Mouse (Mus musculus) forebrain, embryonic 10.5 days (tissue): ENCODE measurements at regions not wholly inside any gene's neighbourhood (a gene's known extent, or its start where the extent isn't known, plus 50 kb on each side); places are given as distances from the start of the nearest gene placed in this dataset.

Source experiments
- DNase-seq: peaks from one replicate; pipeline ENCODE4 v3.0.0-alpha.2; 2017; ENCODE audit warnings: low spot score; ENCODE audit errors: extremely low spot score
- H3K27ac ChIP-seq: fragments of 300-500 bp; sonication (generic); 2 replicates; pipeline ENCODE4 v1.5.1; 2016; ENCODE audit warnings: mild to moderate bottlenecking
- H3K27me3 ChIP-seq: fragments of 300-500 bp; sonication (generic); 2 replicates; pipeline ENCODE4 v1.6.1; 2016; ENCODE audit warnings: mild to moderate bottlenecking; ENCODE audit not compliant: poor library complexity, severe bottlenecking
- H3K36me3 ChIP-seq: fragments of 300-500 bp; sonication (generic); replicated peaks from 2 replicates; pipeline ENCODE4 v1.6.1; 2016; ENCODE audit warnings: mild to moderate bottlenecking, moderate library complexity
- H3K4me1 ChIP-seq: fragments of 300-500 bp; sonication (generic); 2 replicates; pipeline ENCODE4 v1.6.1; 2016
- H3K4me3 ChIP-seq: fragments of 300-500 bp; sonication (generic); 2 replicates; pipeline ENCODE4 v1.5.1; 2016; ENCODE audit warnings: mild to moderate bottlenecking, moderate library complexity
- H3K9me3 ChIP-seq: fragments of 300-500 bp; sonication (generic); 2 replicates; pipeline ENCODE4 v1.6.1; 2016; ENCODE audit warnings: mild to moderate bottlenecking, moderate library complexity
- WGBS: fragments of 180-500 bp; shearing (Covaris S2); methylation state at CpG from one replicate; pipeline ENCODE4 v1.1.7; 2016; 5-methylcytosine and 5-hydroxymethylcytosine counted together

DNA sequence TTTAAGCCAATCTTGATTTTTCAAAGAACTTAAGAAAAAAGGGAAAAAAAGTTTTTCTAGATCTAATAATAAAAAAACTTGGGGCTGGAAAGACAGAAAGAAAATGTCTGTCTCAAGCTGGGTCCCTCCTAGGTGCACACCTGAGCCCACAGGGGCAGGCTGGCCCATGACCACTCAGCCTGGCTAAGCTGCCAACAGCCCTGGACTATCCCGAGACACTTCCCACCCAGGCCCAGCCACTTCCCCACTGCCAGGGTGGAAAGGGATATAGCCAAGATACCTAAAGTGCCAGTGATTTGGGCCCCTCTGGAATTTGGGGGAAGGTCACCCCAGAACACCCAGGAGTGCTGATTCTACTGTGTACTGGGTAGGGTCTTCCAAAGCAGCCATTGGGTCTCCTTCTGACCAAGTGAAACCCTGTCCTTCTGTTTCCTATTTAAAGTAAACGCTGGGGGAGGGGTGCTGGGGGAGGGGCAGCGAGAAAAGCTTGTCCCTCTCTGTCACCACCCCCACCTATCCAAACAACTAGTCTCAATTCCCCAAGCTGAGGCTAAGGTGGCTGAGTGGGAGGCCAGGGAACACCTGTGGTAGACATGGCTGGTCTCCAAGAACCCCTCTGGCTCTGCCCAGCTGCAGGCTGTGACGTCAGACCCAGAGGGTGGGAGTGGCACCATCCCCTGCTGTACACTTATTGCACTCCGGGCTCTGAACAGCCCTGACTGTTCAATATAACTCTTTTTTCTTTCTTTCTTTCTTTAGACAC, 62.6 kb downstream of the Mcfd2 start:
- Histone ChIP-seq H3K27ac (peak overlapping the region; percentile 21), H3K4me1 (peaks cover 28% of the 10 kb centered on the region), H3K36me3 (no peaks in the 10 kb centered on the region), H3K4me3 (no peak overlapping the region), H3K9me3 (no peaks in the 10 kb centered on the region), H3K27me3 (no peaks in the 10 kb centered on the region)
- peak; percentile 17 for DNase-seq
- WGBS: 47% methylated on average over 5 of the region's 5 CpGs

DNA sequence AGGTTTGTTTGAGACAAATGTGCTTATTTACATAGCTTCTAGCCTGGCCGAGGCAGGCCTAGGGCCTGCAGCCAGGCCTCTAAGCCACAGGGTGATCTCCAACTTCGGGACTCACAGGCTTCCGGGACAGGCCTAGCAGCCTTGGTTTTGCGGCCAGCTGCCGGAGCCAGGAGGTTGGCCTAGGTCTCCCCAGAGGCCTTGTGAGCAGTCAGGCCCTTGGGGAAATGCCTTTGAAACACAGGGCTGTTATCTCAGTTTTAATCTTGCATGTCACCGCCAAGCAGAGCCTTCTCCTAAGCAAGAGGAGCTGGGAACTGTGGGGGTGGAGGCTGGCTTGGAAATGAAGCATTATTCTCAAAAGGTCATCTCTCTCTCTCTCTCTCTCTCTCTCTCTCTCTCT, 63.2 kb downstream of the Mcfd2 start:
- H3K36me3 ChIP-seq: no peaks in the 10 kb centered on the region
- DNase-seq: no peak
- H3K4me1 ChIP-seq: peaks cover 28% of the 10 kb centered on the region
- H3K27me3 ChIP-seq: no peaks in the 10 kb centered on the region
- WGBS: 51% methylated on average over 6 of the region's 6 CpGs
- peak overlapping the region; percentile 72 for H3K27ac ChIP-seq
- H3K9me3 ChIP-seq: no peaks in the 10 kb centered on the region
- no peak overlapping the region for H3K4me3 ChIP-seq

DNA sequence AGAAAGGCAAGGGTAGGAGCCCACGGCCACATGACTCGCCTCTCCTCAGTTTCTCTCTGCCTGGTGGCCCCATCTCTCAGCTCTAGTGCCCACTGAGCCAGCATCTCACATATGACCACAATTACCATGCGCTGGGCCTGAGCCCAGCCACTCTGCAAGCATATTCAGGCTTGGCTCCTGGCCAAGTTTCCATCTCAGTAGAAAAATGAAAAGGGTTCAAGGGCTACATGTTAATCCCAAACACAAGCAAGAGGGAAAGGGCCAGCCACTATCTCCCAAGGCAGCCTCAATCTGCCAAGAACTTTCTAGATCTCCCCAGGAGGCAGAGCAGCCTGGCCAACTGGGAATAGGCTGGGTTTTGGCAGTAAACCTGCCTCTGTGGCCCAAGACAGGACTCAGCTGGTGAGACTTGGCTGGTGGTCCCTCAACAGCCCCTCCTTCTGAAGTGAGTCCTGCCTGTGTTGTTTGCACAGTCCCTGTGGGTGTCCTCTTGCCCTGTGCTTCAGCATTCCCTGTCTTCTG, 65.0 kb downstream of the Mcfd2 start:
- no peak for DNase-seq
- 90% methylated on average over 3 of the region's 3 CpGs for WGBS
- Histone ChIP-seq H3K36me3 (no peaks in the 10 kb centered on the region), H3K9me3 (no peaks in the 10 kb centered on the region), H3K27me3 (no peaks in the 10 kb centered on the region), H3K4me3 (no peak overlapping the region), H3K27ac (peak overlapping the region; percentile 33; the same call in 1 of the 2 replicates), H3K4me1 (peaks cover 25% of the 10 kb centered on the region)

DNA sequence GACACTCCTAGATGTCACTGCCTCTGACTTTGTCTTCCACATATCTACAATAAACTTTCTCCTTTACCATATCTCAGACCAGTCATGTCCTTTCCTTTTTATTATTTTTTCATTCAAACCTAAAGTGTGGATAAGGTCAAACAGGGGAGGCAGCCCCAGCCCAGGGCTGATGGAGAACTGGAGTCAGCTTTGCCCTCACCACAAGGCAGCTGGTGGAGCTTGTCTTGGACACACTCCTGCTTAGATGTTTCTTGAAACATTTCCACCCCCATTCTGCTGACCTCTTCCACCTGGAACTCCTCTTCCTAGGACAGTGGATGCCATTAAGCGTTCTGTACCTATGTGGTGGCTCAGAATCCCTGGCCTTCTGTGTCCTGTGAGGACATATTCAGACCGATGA, 65.6 kb downstream of the Mcfd2 start:
- 96% methylated on average over 2 of the region's 2 CpGs for WGBS

DNA sequence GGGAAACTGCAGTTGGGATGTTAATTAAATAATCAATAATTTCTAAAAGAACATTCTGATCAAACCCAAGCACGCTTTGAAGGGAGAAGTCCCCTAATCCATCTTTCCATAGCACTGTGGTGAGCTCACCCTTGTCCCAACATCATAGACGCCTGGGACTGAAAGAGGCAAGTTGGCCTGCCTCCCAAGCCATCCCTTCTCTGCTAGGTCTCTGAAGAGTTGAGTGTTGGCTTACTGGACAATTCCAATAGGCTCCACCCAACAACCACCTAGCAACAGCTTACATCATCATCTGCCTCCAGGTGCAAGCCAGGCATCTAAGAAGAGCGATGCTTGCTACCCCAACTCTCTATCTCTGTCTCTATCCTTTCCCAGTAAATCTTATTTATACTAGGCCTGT, 66.6 kb downstream of the Mcfd2 start:
- WGBS: 96% methylated on average over 3 of the region's 3 CpGs
- H3K4me3 ChIP-seq: no peak overlapping the region
- H3K27ac ChIP-seq: no peak overlapping the region
- H3K36me3 ChIP-seq: no peaks in the 10 kb centered on the region
- peaks cover 28% of the 10 kb centered on the region for H3K4me1 ChIP-seq
- H3K9me3 ChIP-seq: no peaks in the 10 kb centered on the region
- no peak for DNase-seq
- no peaks in the 10 kb centered on the region for H3K27me3 ChIP-seq

More for the DNA sequence above, 65.6 kb downstream of the Mcfd2 start:
- no peak overlapping the region for H3K27ac ChIP-seq
- H3K4me1 ChIP-seq: peaks cover 25% of the 10 kb centered on the region
- no peaks in the 10 kb centered on the region for H3K36me3 ChIP-seq
- no peaks in the 10 kb centered on the region for H3K27me3 ChIP-seq
- no peak for DNase-seq
- no peak overlapping the region for H3K4me3 ChIP-seq
- H3K9me3 ChIP-seq: no peaks in the 10 kb centered on the region

DNA sequence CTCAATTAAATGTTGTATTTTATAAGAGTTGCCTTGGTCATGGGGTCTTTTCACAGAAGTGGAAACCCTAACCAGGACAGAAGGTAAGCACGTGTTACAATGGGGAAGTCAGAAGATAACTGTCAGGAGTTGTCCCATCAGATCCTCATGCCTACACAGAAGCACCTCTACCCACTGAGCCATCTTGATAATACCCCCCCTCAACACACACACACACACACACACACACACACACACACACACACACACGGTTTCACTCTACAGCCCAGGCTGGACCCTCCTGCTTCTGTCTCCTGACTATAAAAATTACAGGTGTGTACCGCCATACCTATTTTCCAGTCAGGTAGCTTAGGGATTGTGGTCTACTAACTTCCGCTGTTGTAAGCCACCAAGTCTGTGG, 68.3 kb downstream of the Mcfd2 start:
- peaks cover 24% of the 10 kb centered on the region for H3K4me1 ChIP-seq
- DNase-seq: no peak
- H3K27ac ChIP-seq: no peak overlapping the region
- H3K36me3 ChIP-seq: no peaks in the 10 kb centered on the region
- H3K27me3 ChIP-seq: no peaks in the 10 kb centered on the region
- WGBS: 94% methylated on average over 4 of the region's 4 CpGs
- peaks cover 4% of the 10 kb centered on the region; the same call in 1 of the 2 replicates for H3K9me3 ChIP-seq
- H3K4me3 ChIP-seq: no peak overlapping the region

DNA sequence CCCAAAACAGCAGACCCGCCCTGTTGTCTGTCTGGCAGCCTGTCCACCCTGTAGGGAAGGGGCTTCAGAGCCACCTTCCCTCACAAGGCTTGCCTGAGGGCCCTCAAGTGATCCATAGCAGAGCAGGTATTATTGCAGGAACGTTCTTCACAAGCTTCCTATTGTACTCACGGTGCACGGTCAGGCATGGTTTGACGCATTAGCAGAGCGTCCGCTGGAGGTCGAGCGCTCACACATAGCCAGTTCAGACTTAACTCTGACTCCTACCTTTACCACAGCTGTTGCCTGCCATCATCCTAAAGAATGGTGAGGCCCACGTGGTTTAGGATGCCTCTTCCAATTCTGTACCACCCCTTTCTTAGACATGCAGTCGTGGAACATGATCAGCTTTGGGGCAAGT, 71.1 kb downstream of the Mcfd2 start:
- WGBS: 77% methylated on average over 11 of the region's 11 CpGs
- DNase-seq: no peak
- no peak overlapping the region for H3K4me3 ChIP-seq

DNA sequence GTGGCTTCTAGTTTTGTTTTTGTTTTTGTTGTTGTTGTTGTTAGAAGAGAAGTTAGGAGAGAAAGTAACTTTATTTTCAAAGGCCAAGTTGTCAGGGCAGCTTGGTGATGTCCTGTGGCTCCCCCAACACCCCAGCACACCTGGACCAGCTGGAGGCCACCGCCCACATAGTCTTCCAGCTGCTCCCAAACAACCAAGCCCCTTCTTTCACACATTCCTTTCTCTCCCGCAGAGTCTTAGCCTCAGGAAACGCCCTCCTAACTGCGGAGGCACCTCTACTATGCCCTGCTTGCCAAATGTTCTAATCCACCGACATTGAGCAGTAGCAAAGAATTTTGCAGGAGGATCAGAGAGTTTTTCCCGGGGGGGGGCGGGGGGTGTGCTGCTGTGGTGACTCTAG, 72.3 kb downstream of the Mcfd2 start:
- no peak overlapping the region for H3K4me3 ChIP-seq
- H3K27me3 ChIP-seq: no peaks in the 10 kb centered on the region
- H3K9me3 ChIP-seq: peaks cover 6% of the 10 kb centered on the region; the same call in 1 of the 2 replicates
- no peak for DNase-seq
- 10% methylated on average over 7 of the region's 7 CpGs for WGBS
- H3K4me1 ChIP-seq: peaks cover 14% of the 10 kb centered on the region
- no peak overlapping the region for H3K27ac ChIP-seq
- no peaks in the 10 kb centered on the region for H3K36me3 ChIP-seq

More for the DNA sequence above, 71.1 kb downstream of the Mcfd2 start:
- no peaks in the 10 kb centered on the region for H3K27me3 ChIP-seq
- peaks cover 6% of the 10 kb centered on the region; the same call in 1 of the 2 replicates for H3K9me3 ChIP-seq
- no peaks in the 10 kb centered on the region for H3K36me3 ChIP-seq
- H3K27ac ChIP-seq: no peak overlapping the region
- H3K4me1 ChIP-seq: peaks cover 14% of the 10 kb centered on the region

DNA sequence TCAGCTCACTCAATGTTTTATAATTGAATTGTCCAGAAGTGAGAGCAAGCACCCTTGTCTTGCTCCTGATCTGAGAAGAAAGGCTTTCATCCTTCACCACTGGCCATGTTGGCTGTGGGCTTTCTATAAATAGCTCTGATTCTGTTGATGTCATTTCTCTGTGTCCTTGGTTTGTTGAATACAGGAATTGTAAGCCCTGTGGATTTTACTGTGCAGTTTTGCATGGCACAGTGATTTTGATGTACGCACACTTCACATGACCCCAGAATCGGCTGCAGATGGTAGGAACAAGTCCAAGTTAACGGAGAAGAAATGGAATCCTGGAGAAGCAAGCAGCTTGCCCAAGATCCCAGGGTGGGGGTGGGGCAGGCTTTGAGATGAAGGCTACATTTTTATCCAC, 76.1 kb downstream of the Mcfd2 start:
- no peak overlapping the region for H3K4me3 ChIP-seq
- H3K27ac ChIP-seq: no peak overlapping the region
- DNase-seq: no peak
- peaks cover 6% of the 10 kb centered on the region; the same call in 1 of the 2 replicates for H3K9me3 ChIP-seq
- H3K36me3 ChIP-seq: no peaks in the 10 kb centered on the region
- H3K4me1 ChIP-seq: peaks cover 30% of the 10 kb centered on the region
- 87% methylated on average over 3 of the region's 3 CpGs for WGBS
- peaks cover 18% of the 10 kb centered on the region for H3K27me3 ChIP-seq
